Mouse (Mus musculus) frontal cortex, postnatal 25 days (tissue): ENCODE data around the gene Fam214a.

ENCODE experiments used
- DNase-seq, 2 experiments: peaks; one replicate each; pipeline ENCODE4 v3.0.0; 2022; ENCODE audit warnings: low spot score in 2 of 2

Fam214a gene

GRCm38 (mm10) chr9:74951491-74951890, 1.2 kb upstream of the Fam214a start:
- no peak for DNase-seq

GRCm38 (mm10) chr9:74952106-74952505, 578 bp upstream of the Fam214a start:
- no peak for DNase-seq

GRCm38 (mm10) chr9:74953265-74953958, 728 bp downstream of the Fam214a start:
- peak; percentile 14 to 25 for DNase-seq

- no peak for DNase-seq
These were observed 1.2 kb downstream of the Fam214a start for GRCm38 (mm10) chr9:74953959-74954279.

GRCm38 (mm10) chr9:74954387-74954786, 1.7 kb downstream of the Fam214a start:
- no peak for DNase-seq

GRCm38 (mm10) chr9:74960630-74961029, 7.9 kb downstream of the Fam214a start:
- no peak for DNase-seq

- DNase-seq = no peak
These were observed 8.4 kb downstream of the Fam214a start for GRCm38 (mm10) chr9:74961073-74961575.

GRCm38 (mm10) chr9:74963953-74964352, 11.3 kb downstream of the Fam214a start:
- no peak for DNase-seq

GRCm38 (mm10) chr9:74964866-74965384, 12.2 kb downstream of the Fam214a start:
- DNase-seq = no peak

GRCm38 (mm10) chr9:74966200-74966599, 13.5 kb downstream of the Fam214a start:
- DNase-seq = no peak

- DNase-seq = no peak
These were observed 16.2 kb downstream of the Fam214a start for GRCm38 (mm10) chr9:74968647-74969428.

GRCm38 (mm10) chr9:74970591-74970990, 17.9 kb downstream of the Fam214a start:
- no peak for DNase-seq

GRCm38 (mm10) chr9:74971191-74971976, 18.7 kb downstream of the Fam214a start:
- DNase-seq = no peak

- DNase-seq = no peak
These were observed 20.1 kb downstream of the Fam214a start for GRCm38 (mm10) chr9:74972736-74973135.

GRCm38 (mm10) chr9:74973154-74973553, 20.5 kb downstream of the Fam214a start:
- DNase-seq = no peak

- DNase-seq = no peak
These were observed 22.1 kb downstream of the Fam214a start for GRCm38 (mm10) chr9:74974758-74975157.

- DNase-seq = no peak
These were observed 22.7 kb downstream of the Fam214a start for GRCm38 (mm10) chr9:74975416-74975815.

- DNase-seq = peak; percentile 75 to 79
These were observed 23.4 kb downstream of the Fam214a start for GRCm38 (mm10) chr9:74975911-74976563.

- no peak for DNase-seq
These were observed 24.6 kb downstream of the Fam214a start for GRCm38 (mm10) chr9:74977251-74977650.

GRCm38 (mm10) chr9:74977962-74978361, 25.3 kb downstream of the Fam214a start:
- no peak for DNase-seq

GRCm38 (mm10) chr9:74978868-74979267, 26.2 kb downstream of the Fam214a start:
- DNase-seq = no peak

GRCm38 (mm10) chr9:74979371-74979770, 26.7 kb downstream of the Fam214a start:
- no peak for DNase-seq
